17 mouse cellular contexts compared by ENCODE assay signal in genomic region chr14:72146381-72146780, GRCm38 (mm10).
DNase-seq lines count a peak whose midpoint lies in the region; ATAC-seq and TF ChIP-seq lines count a peak whose summit lies in the region.
"Had no signal": no experiment of that assay in that cellular context is flagged by ENCODE, and none has a peak within 500 bp of the region (broad histone marks: within the 10 kb centered on the region; RNA-seq: fewer than 3 reads in every experiment).

No protein-coding gene starts in this region.

- 0 out of 2 replicates have a peak overlapping the region, but pooled peaks have one; percentile 15 for H3K27ac ChIP-seq in forebrain, embryonic 12.5 days
- H3K27ac ChIP-seq in forebrain, embryonic 14.5 days (ENCODE audit: low read depth, low read length), result no peak overlapping the region
- no peak overlapping the region for H3K27ac ChIP-seq in hindbrain, postnatal 0 days
- no peak overlapping the region for H3K27ac ChIP-seq in hindbrain, embryonic 12.5 days
- peak overlapping the region; percentile 36; the same call in 1 of the 2 replicates for H3K27ac ChIP-seq in midbrain, embryonic 15.5 days
- no peak overlapping the region for H3K27ac ChIP-seq in midbrain, embryonic 10.5 days (replicated peaks)
- H3K27ac ChIP-seq in liver, embryonic 12.5 days, result no peak overlapping the region
- H3K27ac ChIP-seq: heart, embryonic 15.5 days; hindbrain, embryonic 15.5 days had no signal

- no peak overlapping the region for H3K4me2 ChIP-seq in forebrain, embryonic 12.5 days
- H3K4me2 ChIP-seq in forebrain, embryonic 14.5 days (ENCODE audit: low read length), result no peak overlapping the region
- H3K4me2 ChIP-seq in hindbrain, postnatal 0 days (ENCODE audit: low read depth, low read length), result no peak overlapping the region
- H3K4me2 ChIP-seq in hindbrain, embryonic 12.5 days (replicated peaks), result no peak overlapping the region
- H3K4me2 ChIP-seq in midbrain, embryonic 15.5 days, result no peak overlapping the region
- no peak overlapping the region for H3K4me2 ChIP-seq in liver, embryonic 12.5 days
- H3K4me2 ChIP-seq: heart, embryonic 11.5 days; heart, embryonic 15.5 days; hindbrain, embryonic 15.5 days had no signal

- TF ChIP-seq CTCF in hindbrain, postnatal 0 days (IDR thresholded peaks at IDR 0.05; ENCODE audit: low read depth), result no peak

- no peak overlapping the region for H3K4me3 ChIP-seq in forebrain, embryonic 12.5 days (replicated peaks)
- no peak overlapping the region for H3K4me3 ChIP-seq in forebrain, embryonic 14.5 days (ENCODE audit: low read depth, low read length)
- H3K4me3 ChIP-seq in hindbrain, postnatal 0 days (ENCODE audit: low read length), result no peak overlapping the region
- no peak overlapping the region for H3K4me3 ChIP-seq in hindbrain, embryonic 12.5 days
- H3K4me3 ChIP-seq in midbrain, embryonic 15.5 days, result no peak overlapping the region
- H3K4me3 ChIP-seq in midbrain, embryonic 10.5 days, result no peak overlapping the region
- no peak overlapping the region for H3K4me3 ChIP-seq in liver, embryonic 12.5 days
- H3K4me3 ChIP-seq: heart, embryonic 15.5 days; hindbrain, embryonic 15.5 days had no signal

- no peak for DNase-seq in forebrain, embryonic 14.5 days (ENCODE audit: low spot score)
- DNase-seq in hindbrain, postnatal 0 days (ENCODE audit: low spot score), result peak; percentile 7
- no peak for DNase-seq in midbrain, embryonic 10.5 days (ENCODE audit: low spot score)
- DNase-seq: adrenal gland, postnatal 10 days; cerebellum, adult 18-20 months; cerebellum, adult 9-11 months; cerebellum, postnatal 36 days; forebrain, postnatal 0 days; gastrocnemius, postnatal 14 days; heart, postnatal 14 days had no signal

- no peak for ATAC-seq in forebrain, embryonic 12.5 days (ENCODE audit: low FRiP score)
- ATAC-seq in forebrain, embryonic 14.5 days, result no peak
- no peak for ATAC-seq in hindbrain, postnatal 0 days
- no peak for ATAC-seq in hindbrain, embryonic 12.5 days (ENCODE audit: low FRiP score)
- no peak for ATAC-seq in midbrain, embryonic 15.5 days (replicated peaks)
- no peak for ATAC-seq in liver, embryonic 12.5 days
- ATAC-seq: forebrain, postnatal 0 days had no signal

- H3K27me3 ChIP-seq in forebrain, embryonic 12.5 days, result peaks cover 6% of the 10 kb centered on the region; the same call in 1 of the 2 replicates
- H3K27me3 ChIP-seq in forebrain, embryonic 14.5 days (replicated peaks; ENCODE audit: control insufficient read depth, insufficient read depth, low read length), result no peaks in the 10 kb centered on the region
- no peaks in the 10 kb centered on the region for H3K27me3 ChIP-seq in hindbrain, postnatal 0 days (ENCODE audit: insufficient read depth, low read length)
- no peaks in the 10 kb centered on the region for H3K27me3 ChIP-seq in hindbrain, embryonic 12.5 days
- H3K27me3 ChIP-seq in midbrain, embryonic 15.5 days (replicated peaks), result no peaks in the 10 kb centered on the region
- H3K27me3 ChIP-seq in midbrain, embryonic 10.5 days (ENCODE audit: low read depth, poor library complexity, severe bottlenecking), result no peaks in the 10 kb centered on the region
- no peaks in the 10 kb centered on the region for H3K27me3 ChIP-seq in liver, embryonic 12.5 days (replicated peaks)
- H3K27me3 ChIP-seq: hindbrain, embryonic 15.5 days had no signal

- no peaks in the 10 kb centered on the region for H3K9me3 ChIP-seq in forebrain, embryonic 12.5 days
- H3K9me3 ChIP-seq in forebrain, embryonic 14.5 days (replicated peaks; ENCODE audit: control insufficient read depth, low read length), result no peaks in the 10 kb centered on the region
- H3K9me3 ChIP-seq in hindbrain, postnatal 0 days (ENCODE audit: low read length), result no peaks in the 10 kb centered on the region
- no peaks in the 10 kb centered on the region for H3K9me3 ChIP-seq in hindbrain, embryonic 12.5 days (replicated peaks)
- H3K9me3 ChIP-seq in midbrain, embryonic 15.5 days, result no peaks in the 10 kb centered on the region
- no peaks in the 10 kb centered on the region for H3K9me3 ChIP-seq in midbrain, embryonic 10.5 days (replicated peaks)
- H3K9me3 ChIP-seq in liver, embryonic 12.5 days (replicated peaks), result no peaks in the 10 kb centered on the region
- H3K9me3 ChIP-seq: heart, embryonic 15.5 days; hindbrain, embryonic 15.5 days had no signal

- peaks cover 21% of the 10 kb centered on the region for H3K4me1 ChIP-seq in forebrain, embryonic 12.5 days
- peaks cover 11% of the 10 kb centered on the region; the same call in 1 of the 2 replicates for H3K4me1 ChIP-seq in forebrain, embryonic 14.5 days (ENCODE audit: control insufficient read depth, insufficient read depth, low read length)
- peaks cover 14% of the 10 kb centered on the region for H3K4me1 ChIP-seq in hindbrain, postnatal 0 days (ENCODE audit: insufficient read depth, low read length)
- peaks cover 19% of the 10 kb centered on the region for H3K4me1 ChIP-seq in hindbrain, embryonic 12.5 days
- peaks cover 16% of the 10 kb centered on the region for H3K4me1 ChIP-seq in midbrain, embryonic 15.5 days
- H3K4me1 ChIP-seq in midbrain, embryonic 10.5 days, result peaks cover 13% of the 10 kb centered on the region; the same call in 1 of the 2 replicates
- no peaks in the 10 kb centered on the region for H3K4me1 ChIP-seq in liver, embryonic 12.5 days

- no peaks in the 10 kb centered on the region for H3K36me3 ChIP-seq in forebrain, embryonic 12.5 days (replicated peaks)
- H3K36me3 ChIP-seq in forebrain, embryonic 14.5 days (ENCODE audit: control insufficient read depth, insufficient read depth, low read length), result no peaks in the 10 kb centered on the region
- no peaks in the 10 kb centered on the region for H3K36me3 ChIP-seq in hindbrain, postnatal 0 days (ENCODE audit: insufficient read depth, low read length)
- no peaks in the 10 kb centered on the region for H3K36me3 ChIP-seq in hindbrain, embryonic 12.5 days
- no peaks in the 10 kb centered on the region for H3K36me3 ChIP-seq in midbrain, embryonic 15.5 days (replicated peaks)
- no peaks in the 10 kb centered on the region for H3K36me3 ChIP-seq in midbrain, embryonic 10.5 days
- no peaks in the 10 kb centered on the region for H3K36me3 ChIP-seq in liver, embryonic 12.5 days
- H3K36me3 ChIP-seq: heart, embryonic 15.5 days; hindbrain, embryonic 15.5 days had no signal

- WGBS in forebrain, embryonic 12.5 days, result 2% methylated on average over 2 of the region's 2 CpGs
- WGBS in forebrain, embryonic 14.5 days, result 10% methylated on average over 2 of the region's 2 CpGs
- 45% methylated on average over 2 of the region's 2 CpGs for WGBS in hindbrain, postnatal 0 days
- 42% methylated on average over 2 of the region's 2 CpGs for WGBS in hindbrain, embryonic 12.5 days
- WGBS in midbrain, embryonic 15.5 days, result 29% methylated on average over 2 of the region's 2 CpGs
- WGBS in midbrain, embryonic 10.5 days, result 37% methylated on average over 2 of the region's 2 CpGs
- 62% methylated on average over 2 of the region's 2 CpGs for WGBS in liver, embryonic 12.5 days (ENCODE audit: insufficient replicate concordance)

- H3K9ac ChIP-seq in forebrain, embryonic 12.5 days, result no peak overlapping the region
- H3K9ac ChIP-seq in forebrain, embryonic 14.5 days (ENCODE audit: low read length), result no peak overlapping the region
- no peak overlapping the region for H3K9ac ChIP-seq in hindbrain, postnatal 0 days (replicated peaks; ENCODE audit: low read length)
- no peak overlapping the region for H3K9ac ChIP-seq in hindbrain, embryonic 12.5 days
- no peak overlapping the region for H3K9ac ChIP-seq in midbrain, embryonic 15.5 days
- no peak overlapping the region for H3K9ac ChIP-seq in liver, embryonic 12.5 days
- H3K9ac ChIP-seq: forebrain, postnatal 0 days; heart, embryonic 15.5 days; hindbrain, embryonic 15.5 days had no signal

Comparison
In these comparisons a context has a peak if more than half of its experiments do, and no peak if none do; other contexts are left out.
1. H3K27ac ChIP-seq: peak in forebrain, embryonic 12.5 days (single experiment) and midbrain, embryonic 15.5 days (single experiment); none in forebrain, embryonic 14.5 days (single experiment), hindbrain, postnatal 0 days (single experiment), hindbrain, embryonic 12.5 days (single experiment), midbrain, embryonic 10.5 days (single experiment) and liver, embryonic 12.5 days (single experiment).